Mouse (Mus musculus): ENCODE measurements around the gene Slc10a1. TPM values are rescaled to one million over a fixed set of nuclear protein-coding genes. Genes with fewer than 3 reads are reported as not detected.

Slc10a1 gene
- 0.41 TPM for polyA plus RNA-seq (2017; shearing (Covaris generic))

GRCm38 (mm10) chr12:80968605-80969004 is at the start of gene Slc10a1:
Slc10a1 (minus strand) TSS chr12:80968705.

GRCm38 (mm10) chr12:80945334-80945995 is 23.0 kb downstream of the Slc10a1 start, which contains the start of gene Srsf5:
Srsf5 (plus strand) TSS chr12:80945504.

Other genes with a start within 250 kb of the Slc10a1 start
- gene Ccdc177, start 208.0 kb downstream of the Slc10a1 start, polyA plus RNA-seq (2017; shearing (Covaris generic)), result not detected
- gene Susd6, start 178.2 kb downstream of the Slc10a1 start, polyA plus RNA-seq (2017; shearing (Covaris generic)), result 39.4 TPM
- gene Srsf5, start 23.2 kb downstream of the Slc10a1 start, polyA plus RNA-seq (2017; shearing (Covaris generic)), result 953 TPM
- 0.50 TPM for gene Smoc1, start 58.1 kb upstream of the Slc10a1 start, polyA plus RNA-seq (2017; shearing (Covaris generic))

All from inflammation-experienced regulatory T-cells, adult 16 weeks (primary cell).